Comparison of ENCODE assay signal across 19 mouse cellular contexts in the genomic region with DNA sequence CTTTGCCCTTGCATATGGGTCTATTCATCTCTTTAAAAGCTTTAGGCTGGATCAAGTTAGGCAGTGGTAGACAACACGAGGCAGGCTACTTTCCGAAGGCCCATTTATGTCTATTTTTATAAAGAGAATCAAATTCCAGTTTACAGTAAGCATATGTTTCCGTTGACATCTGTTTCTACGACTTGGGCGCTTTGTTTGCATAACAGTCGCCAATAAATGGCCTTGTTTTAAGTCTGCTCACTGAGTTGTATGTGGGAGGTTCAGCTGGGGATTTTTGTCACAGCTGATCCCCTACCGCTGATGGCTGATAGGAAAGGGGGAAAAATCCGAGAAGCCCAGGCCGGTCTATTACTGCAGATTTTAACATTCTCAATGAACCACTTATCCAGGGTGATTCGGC.
DNase-seq lines count a peak whose midpoint lies in the region; ATAC-seq and TF ChIP-seq lines count a peak whose summit lies in the region.
"Had no signal": no experiment of that assay in that cellular context is flagged by ENCODE, and none has a peak within 500 bp of the region (broad histone marks: within the 10 kb centered on the region; RNA-seq: fewer than 3 reads in every experiment).

No protein-coding gene starts in this region.

- peak overlapping the region; percentile 34 for H3K4me2 ChIP-seq in heart, embryonic 13.5 days
- no peak overlapping the region for H3K4me2 ChIP-seq in lung, embryonic 14.5 days
- H3K4me2 ChIP-seq in embryonic facial prominence, embryonic 13.5 days, result peak overlapping the region; percentile 36
- no peak overlapping the region for H3K4me2 ChIP-seq in kidney, embryonic 14.5 days (replicated peaks; ENCODE audit: low read depth, low read length)
- H3K4me2 ChIP-seq: midbrain, embryonic 12.5 days; neural tube, embryonic 12.5 days; stomach, embryonic 15.5 days had no signal

- H3K4me1 ChIP-seq in heart, embryonic 13.5 days, result peaks cover 45% of the 10 kb centered on the region
- H3K4me1 ChIP-seq in lung, embryonic 14.5 days (ENCODE audit: insufficient read depth), result no peaks in the 10 kb centered on the region
- H3K4me1 ChIP-seq in embryonic facial prominence, embryonic 13.5 days, result peaks cover 32% of the 10 kb centered on the region
- H3K4me1 ChIP-seq in kidney, embryonic 14.5 days (ENCODE audit: control insufficient read depth, insufficient read depth, low read length), result 0 out of 2 replicates have a peak, but pooled peaks cover 3% of the 10 kb centered on the region
- H3K4me1 ChIP-seq: neural tube, embryonic 12.5 days had no signal

- TF ChIP-seq CTCF in lung, embryonic 14.5 days (IDR thresholded peaks at IDR 0.05; ENCODE audit: low read depth), result no peak

- no peaks in the 10 kb centered on the region for H3K9me3 ChIP-seq in heart, embryonic 13.5 days
- H3K9me3 ChIP-seq in lung, embryonic 14.5 days (ENCODE audit: low read depth, low read length), result no peaks in the 10 kb centered on the region
- no peaks in the 10 kb centered on the region for H3K9me3 ChIP-seq in embryonic facial prominence, embryonic 13.5 days
- H3K9me3 ChIP-seq in kidney, embryonic 14.5 days (ENCODE audit: control insufficient read depth, low read length), result no peaks in the 10 kb centered on the region
- H3K9me3 ChIP-seq: embryonic facial prominence, embryonic 15.5 days; heart, embryonic 15.5 days; midbrain, embryonic 12.5 days; neural tube, embryonic 12.5 days; stomach, embryonic 15.5 days had no signal

- H3K36me3 ChIP-seq in heart, embryonic 13.5 days, result no peaks in the 10 kb centered on the region
- H3K36me3 ChIP-seq in lung, embryonic 14.5 days (ENCODE audit: insufficient read depth), result no peaks in the 10 kb centered on the region
- H3K36me3 ChIP-seq in embryonic facial prominence, embryonic 13.5 days, result no peaks in the 10 kb centered on the region
- H3K36me3 ChIP-seq in kidney, embryonic 14.5 days (ENCODE audit: control insufficient read depth, insufficient read depth, low read length), result no peaks in the 10 kb centered on the region
- H3K36me3 ChIP-seq: embryonic facial prominence, embryonic 15.5 days; heart, embryonic 15.5 days; midbrain, embryonic 12.5 days; neural tube, embryonic 12.5 days; stomach, embryonic 15.5 days had no signal

- H3K27ac ChIP-seq in heart, embryonic 13.5 days (replicated peaks), result no peak overlapping the region; the same call in 1 of the 2 replicates
- H3K27ac ChIP-seq in lung, embryonic 14.5 days (ENCODE audit: low read depth), result no peak overlapping the region
- 0 out of 2 replicates have a peak overlapping the region, but pooled peaks have one; percentile 28 for H3K27ac ChIP-seq in embryonic facial prominence, embryonic 13.5 days
- no peak overlapping the region for H3K27ac ChIP-seq in kidney, embryonic 14.5 days (ENCODE audit: low read depth, low read length)
- H3K27ac ChIP-seq: embryonic facial prominence, embryonic 15.5 days; heart, embryonic 15.5 days; macrophage; midbrain, embryonic 12.5 days; neural tube, embryonic 12.5 days; stomach, embryonic 15.5 days had no signal

- WGBS in heart, embryonic 13.5 days, result 47% methylated on average over 10 of the region's 10 CpGs
- WGBS in lung, embryonic 14.5 days, result 25% methylated on average over 10 of the region's 10 CpGs
- WGBS in embryonic facial prominence, embryonic 13.5 days, result 17% methylated on average over 10 of the region's 10 CpGs
- WGBS in kidney, embryonic 14.5 days, result 46% methylated on average over 10 of the region's 10 CpGs

- ATAC-seq in heart, embryonic 13.5 days (ENCODE audit: extremely low read depth, insufficient number of reproducible peaks, low FRiP score, low TSS enrichment), result no peak
- ATAC-seq in lung, embryonic 14.5 days (ENCODE audit: insufficient read depth), result peak; percentile 54; the same call in 1 of the 2 replicates
- no peak for ATAC-seq in embryonic facial prominence, embryonic 13.5 days (ENCODE audit: insufficient number of reproducible peaks, insufficient read depth, low FRiP score, low TSS enrichment, low read depth)
- ATAC-seq in kidney, embryonic 14.5 days (ENCODE audit: low FRiP score, low TSS enrichment), result no peak

- H3K27me3 ChIP-seq in heart, embryonic 13.5 days (replicated peaks), result no peaks in the 10 kb centered on the region
- no peaks in the 10 kb centered on the region for H3K27me3 ChIP-seq in lung, embryonic 14.5 days (ENCODE audit: insufficient read depth, low read length)
- H3K27me3 ChIP-seq in embryonic facial prominence, embryonic 13.5 days, result peaks cover 4% of the 10 kb centered on the region; the same call in 1 of the 2 replicates
- no peaks in the 10 kb centered on the region for H3K27me3 ChIP-seq in kidney, embryonic 14.5 days (ENCODE audit: control insufficient read depth, insufficient read depth, low read length)
- H3K27me3 ChIP-seq: embryonic facial prominence, embryonic 15.5 days; heart, embryonic 15.5 days; neural tube, embryonic 12.5 days; stomach, embryonic 15.5 days had no signal

- DNase-seq in heart, adult 18-20 months, result no peak
- peak; percentile 75 for DNase-seq in lung, embryonic 14.5 days
- DNase-seq in lung, postnatal 14 days, result no peak
- peak; percentile 37 for DNase-seq in brain, adult 2 months (ENCODE audit: low read depth, low spot score)
- DNase-seq: B cell, adult 2 months; cerebellum, adult 9-10 months; kidney, adult 8-10 months; kidney, postnatal 36 days; liver; right cerebral cortex, postnatal 25 days had no signal

- H3K9ac ChIP-seq in heart, embryonic 13.5 days, result no peak overlapping the region
- no peak overlapping the region for H3K9ac ChIP-seq in lung, embryonic 14.5 days
- no peak overlapping the region for H3K9ac ChIP-seq in embryonic facial prominence, embryonic 13.5 days
- no peak overlapping the region for H3K9ac ChIP-seq in kidney, embryonic 14.5 days (ENCODE audit: low read depth, low read length)
- H3K9ac ChIP-seq: embryonic facial prominence, embryonic 15.5 days; heart, embryonic 15.5 days; midbrain, embryonic 12.5 days; neural tube, embryonic 12.5 days; stomach, embryonic 15.5 days had no signal

- H3K4me3 ChIP-seq in heart, embryonic 13.5 days, result no peak overlapping the region
- H3K4me3 ChIP-seq in lung, embryonic 14.5 days (ENCODE audit: low read depth, low read length), result no peak overlapping the region
- H3K4me3 ChIP-seq in embryonic facial prominence, embryonic 13.5 days, result no peak overlapping the region
- H3K4me3 ChIP-seq in kidney, embryonic 14.5 days (ENCODE audit: low read length), result no peak overlapping the region
- H3K4me3 ChIP-seq: embryonic facial prominence, embryonic 15.5 days; heart, embryonic 15.5 days; midbrain, embryonic 12.5 days; neural tube, embryonic 12.5 days; stomach, embryonic 15.5 days had no signal

Comparison
In these comparisons a context has a peak if more than half of its experiments do, and no peak if none do; other contexts are left out.
1. DNase-seq: peak in lung, embryonic 14.5 days (single experiment) and brain, adult 2 months (single experiment); none in heart, adult 18-20 months (0 of 2) and lung, postnatal 14 days (single experiment).
2. H3K4me2 ChIP-seq: peak in heart, embryonic 13.5 days (single experiment) and embryonic facial prominence, embryonic 13.5 days (single experiment); none in lung, embryonic 14.5 days (single experiment) and kidney, embryonic 14.5 days (single experiment).